Mouse (Mus musculus): Measurements from ENCODE around the gene Prodh2. TPM values are rescaled to one million over a fixed set of nuclear protein-coding genes. Genes with fewer than 3 reads are reported as not detected.

Prodh2 gene
- not detected in 2 replicates for polyA plus RNA-seq (2016; fragmentation: Nextera tagmentation; extraction: Ambion mirVana)

DNA sequence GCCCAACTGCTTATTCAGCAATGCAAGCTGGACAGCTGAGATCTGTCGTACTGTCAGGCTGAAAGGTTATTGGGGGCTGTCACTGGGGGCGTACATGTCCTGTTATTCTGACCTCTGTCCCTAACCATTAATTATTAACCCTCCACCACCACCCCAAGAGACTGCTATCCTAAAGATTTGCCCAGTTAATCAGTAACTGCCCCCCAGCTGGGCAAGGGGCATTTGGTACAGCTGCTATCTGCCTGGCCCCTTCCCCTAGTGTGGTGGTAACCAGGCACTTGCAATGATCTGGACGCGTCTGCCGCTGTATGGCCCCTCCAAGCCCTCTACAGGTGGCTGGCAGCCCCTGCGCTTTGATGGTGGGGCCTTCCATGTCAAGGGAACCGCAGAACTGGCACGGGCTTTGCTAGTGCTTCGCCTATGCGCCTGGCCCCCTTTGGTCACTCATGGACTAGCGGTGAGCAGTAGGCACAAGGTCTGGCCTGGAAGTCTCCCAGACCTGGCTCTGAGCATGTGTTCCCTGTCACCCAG, at the start of gene Prodh2:
Gene Prodh2, plus strand, starts transcription at position 222 of the 531 bp plus-strand sequence.
- H3K27ac ChIP-seq, result no peak within 1 kb of the TSS
- 65% methylated on average over 11 of the region's 11 CpGs for WGBS
- no peaks in the 10 kb centered on the region for H3K36me3 ChIP-seq
- peaks cover 30% of the 10 kb centered on the region for H3K27me3 ChIP-seq
- H3K4me1 ChIP-seq (replicated peaks), result no peaks in the 10 kb centered on the region
- H3K4me2 ChIP-seq, result no peak within 1 kb of the TSS
- no peak for ATAC-seq (ENCODE audit: insufficient number of reproducible peaks, insufficient read depth, low FRiP score, low TSS enrichment, low read depth)
- no peak within 1 kb of the TSS for H3K4me3 ChIP-seq (replicated peaks)
- H3K9ac ChIP-seq (replicated peaks), result no peak within 1 kb of the TSS
- H3K9me3 ChIP-seq, result no peaks in the 10 kb centered on the region

DNA sequence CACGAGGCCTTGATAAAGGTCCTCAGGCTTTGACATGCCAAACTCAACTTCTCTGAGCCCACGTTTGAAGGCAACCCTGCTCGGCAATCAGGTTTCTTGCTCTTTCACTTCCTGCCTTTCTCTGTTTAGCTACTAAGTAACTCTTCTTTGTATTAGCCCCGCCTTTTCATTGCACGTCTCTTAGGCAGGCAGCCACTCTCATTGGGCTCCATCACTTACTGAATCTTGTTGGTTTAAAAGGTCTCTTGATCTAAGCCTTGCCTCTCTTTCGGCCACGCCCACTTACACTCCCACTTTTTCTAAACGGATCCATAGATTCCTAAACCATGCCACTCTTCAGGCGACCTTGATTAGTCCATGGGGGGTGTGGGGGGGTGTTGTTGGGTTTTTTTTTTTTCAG, 49.7 kb upstream of the Prodh2 start:
- WGBS, result 22% methylated on average over 9 of the region's 9 CpGs
- Histone ChIP-seq H3K9ac (replicated peaks) (no peak overlapping the region), H3K36me3 (peaks cover 18% of the 10 kb centered on the region), H3K4me1 (replicated peaks) (peaks cover 10% of the 10 kb centered on the region), H3K4me2 (peak overlapping the region; percentile 80), H3K27ac (no peak overlapping the region), H3K9me3 (0 out of 2 replicates have a peak, but pooled peaks cover 8% of the 10 kb centered on the region), H3K27me3 (peaks cover 75% of the 10 kb centered on the region), H3K4me3 (replicated peaks) (no peak overlapping the region)
- no peak for ATAC-seq (ENCODE audit: insufficient number of reproducible peaks, insufficient read depth, low FRiP score, low TSS enrichment, low read depth)

DNA sequence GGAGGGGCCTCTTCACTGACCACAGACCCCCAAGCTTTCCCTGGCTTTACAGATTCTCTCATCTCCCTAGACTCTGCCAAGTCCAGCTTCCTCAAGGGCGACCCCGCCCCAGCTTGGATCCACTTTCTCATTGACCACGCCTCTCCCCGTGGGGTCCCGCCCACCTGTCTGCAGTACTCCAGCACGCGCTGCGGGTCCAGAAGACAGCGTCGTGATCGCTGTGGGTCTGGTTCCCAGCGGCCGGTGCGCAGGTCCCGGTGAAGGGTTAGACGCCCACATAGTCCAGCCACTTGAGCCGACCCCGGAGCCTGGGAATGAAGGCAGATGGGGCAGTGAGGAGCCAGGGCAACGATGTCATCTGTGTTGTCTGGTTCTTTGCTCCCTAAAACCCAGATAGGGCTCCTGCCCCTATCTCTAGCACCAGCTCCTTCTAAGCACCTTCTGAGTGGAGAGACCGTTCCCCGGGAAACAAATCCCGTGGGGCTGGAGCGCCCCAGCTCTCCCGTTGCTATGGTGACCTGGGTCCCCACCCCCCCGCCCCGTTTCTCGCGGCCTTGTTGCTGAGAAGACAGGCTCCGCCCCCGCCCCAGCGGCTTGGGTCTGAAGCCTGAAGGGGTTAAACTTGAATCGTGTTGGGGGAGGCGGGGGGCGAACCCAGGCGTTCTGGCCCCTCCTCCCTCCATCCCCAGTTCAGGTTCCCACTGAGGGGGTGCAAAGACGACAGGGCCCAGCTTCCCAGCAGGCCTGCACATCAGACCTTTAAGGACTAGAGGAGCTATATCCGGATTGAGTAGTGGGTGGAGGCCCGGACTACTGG, 49.1 kb upstream of the Prodh2 start:
- peak overlapping the region; percentile 80 for H3K4me2 ChIP-seq
- H3K4me1 ChIP-seq (replicated peaks), result peaks cover 10% of the 10 kb centered on the region
- WGBS, result under 1% methylated on average over 38 of the region's 38 CpGs
- peak overlapping the region; percentile 71 for H3K9ac ChIP-seq (replicated peaks)
- H3K36me3 ChIP-seq, result peaks cover 18% of the 10 kb centered on the region
- H3K9me3 ChIP-seq, result 0 out of 2 replicates have a peak, but pooled peaks cover 8% of the 10 kb centered on the region
- no peak overlapping the region for H3K27ac ChIP-seq
- H3K4me3 ChIP-seq (replicated peaks), result peak overlapping the region; percentile 73
- ATAC-seq (ENCODE audit: insufficient number of reproducible peaks, insufficient read depth, low FRiP score, low TSS enrichment, low read depth), result peak; percentile 10; the same call in 1 of the 2 replicates
- H3K27me3 ChIP-seq, result peaks cover 79% of the 10 kb centered on the region

DNA sequence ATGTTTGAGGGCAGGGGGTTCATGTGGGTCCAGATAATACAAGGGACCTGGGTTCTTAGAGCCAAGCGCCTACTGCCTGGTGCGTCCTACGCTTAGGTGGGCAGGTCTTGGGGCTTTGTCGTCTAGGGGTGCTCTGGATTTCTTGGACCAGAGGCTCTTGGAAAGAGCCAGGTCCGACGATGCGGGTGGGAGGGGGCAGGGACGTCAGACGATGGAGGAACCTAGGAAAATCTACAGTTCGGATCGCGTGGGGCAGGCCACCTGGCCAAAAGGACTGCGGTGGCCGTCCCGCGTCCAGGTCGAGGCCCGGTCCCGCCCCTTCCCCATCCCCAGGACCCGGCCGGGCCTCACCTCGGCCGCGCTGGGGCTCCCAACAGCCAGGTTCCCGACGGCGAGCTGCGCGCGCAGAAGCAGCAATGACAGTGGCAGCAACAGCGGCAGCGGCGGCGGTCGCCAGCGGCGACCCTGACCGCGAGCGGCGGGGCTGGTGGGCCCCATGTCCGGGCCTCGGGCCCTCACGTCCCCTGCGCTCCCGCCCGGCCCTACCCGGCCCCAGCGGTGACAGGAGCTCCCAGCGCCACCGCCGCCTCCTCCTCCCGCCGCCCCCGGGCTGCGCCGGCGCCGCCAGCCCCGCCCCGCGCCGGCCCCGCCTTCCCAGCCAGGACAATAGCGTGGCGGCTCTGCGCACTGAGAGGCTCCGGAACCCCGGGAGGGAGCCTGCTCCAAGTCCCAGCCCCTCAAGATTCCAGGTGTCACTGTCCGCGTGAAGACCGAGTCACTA, 48.3 kb upstream of the Prodh2 start, which contains the start of gene Aplp1:
Gene Aplp1, minus strand, starts transcription at position 565 of the 781 bp plus-strand sequence.
- 0 out of 2 replicates have a peak, but pooled peaks cover 8% of the 10 kb centered on the region for H3K9me3 ChIP-seq
- H3K27me3 ChIP-seq, result peaks cover 79% of the 10 kb centered on the region

DNA sequence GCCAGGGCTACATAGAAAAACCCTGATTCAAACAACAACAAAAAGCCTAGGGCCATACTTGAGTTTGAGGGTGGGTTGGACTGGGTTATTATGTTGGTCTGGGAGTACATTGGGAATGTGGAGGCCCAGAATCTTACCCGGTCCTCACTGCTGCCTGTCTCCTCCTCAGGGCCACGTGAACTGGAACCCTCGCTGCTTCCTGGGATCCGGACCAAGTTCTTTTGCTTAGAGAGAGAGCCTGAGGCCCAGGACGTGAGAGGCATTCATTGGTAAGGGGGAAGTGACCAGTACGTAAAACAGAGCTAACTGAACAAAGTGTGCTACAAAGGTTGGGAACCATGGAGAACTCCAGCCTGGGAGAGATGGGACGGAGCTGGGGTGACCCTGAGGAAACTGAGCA, 43.2 kb upstream of the Prodh2 start:
- Histone ChIP-seq H3K27ac (no peak overlapping the region), H3K4me3 (replicated peaks) (no peak overlapping the region), H3K9ac (replicated peaks) (no peak overlapping the region), H3K4me1 (replicated peaks) (no peaks in the 10 kb centered on the region), H3K36me3 (no peaks in the 10 kb centered on the region), H3K4me2 (no peak overlapping the region), H3K9me3 (0 out of 2 replicates have a peak, but pooled peaks cover 8% of the 10 kb centered on the region), H3K27me3 (peaks cover 85% of the 10 kb centered on the region)
- WGBS, result 65% methylated on average over 7 of the region's 7 CpGs
- ATAC-seq (ENCODE audit: insufficient number of reproducible peaks, insufficient read depth, low FRiP score, low TSS enrichment, low read depth), result no peak

More for the DNA sequence above, 48.3 kb upstream of the Prodh2 start, which contains the start of gene Aplp1:
- H3K36me3 ChIP-seq, result peaks cover 11% of the 10 kb centered on the region
- under 1% methylated on average over 50 of the region's 72 CpGs for WGBS
- peak within 1 kb of the TSS; percentile 80 for H3K4me2 ChIP-seq
- 0 out of 2 replicates have a peak within 1 kb of the TSS, but pooled peaks have one; percentile 4 for H3K27ac ChIP-seq
- ATAC-seq (ENCODE audit: insufficient number of reproducible peaks, insufficient read depth, low FRiP score, low TSS enrichment, low read depth), result peak; percentile 76; the same call in 1 of the 2 replicates
- H3K4me1 ChIP-seq (replicated peaks), result peaks cover 10% of the 10 kb centered on the region
- H3K4me3 ChIP-seq (replicated peaks), result peak within 1 kb of the TSS; percentile 73
- peak within 1 kb of the TSS; percentile 71 for H3K9ac ChIP-seq (replicated peaks)

DNA sequence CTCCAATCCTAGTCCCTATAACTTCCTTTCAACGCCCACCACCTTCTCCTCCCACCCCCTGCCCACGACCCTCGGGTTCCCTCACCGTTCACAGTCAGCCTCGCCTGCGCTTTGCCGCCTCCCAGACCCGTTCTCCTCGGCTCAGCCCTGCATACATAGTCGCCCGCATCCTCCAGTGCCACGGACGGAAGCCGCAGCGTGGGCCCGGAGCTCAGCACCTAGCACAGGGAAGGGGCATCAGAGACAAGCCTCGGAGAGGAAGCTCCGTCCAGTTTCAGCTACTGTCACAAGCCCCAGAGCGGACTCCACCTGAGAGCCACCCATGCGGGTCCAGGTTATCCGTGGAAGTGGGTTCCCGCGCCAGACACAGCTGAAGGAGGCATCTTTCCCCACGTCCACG, 40.1 kb upstream of the Prodh2 start:
- H3K9ac ChIP-seq (replicated peaks), result no peak overlapping the region
- 15% methylated on average over 25 of the region's 25 CpGs for WGBS
- H3K4me2 ChIP-seq, result no peak overlapping the region
- peaks cover 14% of the 10 kb centered on the region for H3K4me1 ChIP-seq (replicated peaks)
- H3K27ac ChIP-seq, result no peak overlapping the region
- H3K9me3 ChIP-seq, result no peaks in the 10 kb centered on the region; the same call in 1 of the 2 replicates
- peaks cover 92% of the 10 kb centered on the region for H3K27me3 ChIP-seq
- no peaks in the 10 kb centered on the region for H3K36me3 ChIP-seq
- H3K4me3 ChIP-seq (replicated peaks), result no peak overlapping the region
- no peak for ATAC-seq (ENCODE audit: insufficient number of reproducible peaks, insufficient read depth, low FRiP score, low TSS enrichment, low read depth)

DNA sequence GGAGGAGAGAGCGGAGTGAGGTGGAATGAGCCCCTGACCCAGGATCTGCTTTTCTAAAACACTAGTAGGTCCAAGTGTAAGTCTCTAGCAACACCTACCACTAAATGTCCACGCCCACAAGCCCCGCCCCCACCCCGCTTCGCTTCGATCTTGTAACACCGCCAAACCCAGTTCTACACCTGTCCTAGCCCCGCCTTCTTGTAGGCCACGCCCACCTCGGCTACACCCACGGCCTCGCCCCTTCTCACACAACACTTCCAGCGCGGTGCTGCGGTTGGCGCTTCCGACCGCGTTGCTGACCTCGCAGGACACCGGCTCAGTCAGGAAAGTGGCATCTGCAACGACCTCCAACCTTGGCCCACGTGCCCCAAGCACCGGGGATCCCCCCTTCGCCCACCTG, 39.7 kb upstream of the Prodh2 start:
- no peak for ATAC-seq (ENCODE audit: insufficient number of reproducible peaks, insufficient read depth, low FRiP score, low TSS enrichment, low read depth)
- H3K4me3 ChIP-seq (replicated peaks), result no peak overlapping the region
- no peaks in the 10 kb centered on the region; the same call in 1 of the 2 replicates for H3K9me3 ChIP-seq
- no peak overlapping the region for H3K4me2 ChIP-seq
- no peak overlapping the region for H3K9ac ChIP-seq (replicated peaks)
- H3K36me3 ChIP-seq, result no peaks in the 10 kb centered on the region
- peaks cover 93% of the 10 kb centered on the region for H3K27me3 ChIP-seq
- H3K4me1 ChIP-seq (replicated peaks), result peaks cover 14% of the 10 kb centered on the region
- H3K27ac ChIP-seq, result no peak overlapping the region
- WGBS, result 2% methylated on average over 25 of the region's 25 CpGs

DNA sequence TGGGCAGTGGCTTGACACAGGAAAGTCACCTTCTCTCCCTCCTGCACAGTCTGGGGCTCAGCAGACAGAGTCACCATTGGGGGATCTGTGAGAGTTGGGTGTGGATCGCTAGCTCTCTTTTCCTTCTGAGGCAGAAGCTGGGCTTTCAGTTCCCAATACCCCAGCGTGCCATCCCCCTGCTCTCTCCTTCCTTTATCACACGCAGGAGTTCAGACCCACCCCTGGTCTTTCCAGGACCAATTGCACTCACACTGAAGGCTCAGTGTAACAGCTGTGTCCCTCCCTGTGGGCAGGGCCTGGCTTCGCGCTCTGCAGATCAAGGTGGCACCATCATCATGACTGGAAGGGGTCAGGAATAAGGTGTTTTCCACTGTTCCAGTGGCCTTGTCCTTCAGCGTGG, 39.2 kb upstream of the Prodh2 start:
- no peak overlapping the region for H3K4me3 ChIP-seq (replicated peaks)
- peaks cover 14% of the 10 kb centered on the region for H3K4me1 ChIP-seq (replicated peaks)
- no peak for ATAC-seq (ENCODE audit: insufficient number of reproducible peaks, insufficient read depth, low FRiP score, low TSS enrichment, low read depth)

DNA sequence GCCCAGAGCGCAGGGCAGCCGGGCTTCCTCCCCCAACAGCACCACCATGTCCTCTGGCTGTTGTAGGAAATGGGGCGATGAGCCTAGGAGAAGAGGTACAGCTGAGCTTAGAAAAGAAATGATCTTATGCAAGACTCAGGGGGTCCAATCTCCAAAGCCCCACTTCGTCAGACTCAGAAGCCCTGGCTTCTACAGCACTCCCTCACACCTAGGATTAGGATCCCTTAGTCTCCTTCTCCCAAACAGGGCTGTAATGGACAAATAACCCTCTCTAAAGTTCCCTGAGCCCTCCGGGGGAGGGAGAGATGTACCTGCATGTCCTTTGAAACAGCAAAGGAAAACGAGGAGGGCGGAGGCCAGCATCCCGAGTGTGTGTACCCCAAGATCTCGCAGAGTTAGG, 36.9 kb upstream of the Prodh2 start:
- Histone ChIP-seq H3K4me1 (replicated peaks) (peaks cover 14% of the 10 kb centered on the region), H3K36me3 (no peaks in the 10 kb centered on the region), H3K9me3 (no peaks in the 10 kb centered on the region; the same call in 1 of the 2 replicates), H3K4me3 (replicated peaks) (peak overlapping the region; percentile 22; the same call in 1 of the 2 replicates), H3K27me3 (peaks cover 98% of the 10 kb centered on the region), H3K27ac (no peak overlapping the region), H3K9ac (replicated peaks) (no peak overlapping the region), H3K4me2 (peak overlapping the region; percentile 36; the same call in 1 of the 2 replicates)
- ATAC-seq (ENCODE audit: insufficient number of reproducible peaks, insufficient read depth, low FRiP score, low TSS enrichment, low read depth), result no peak
- WGBS, result 2% methylated on average over 9 of the region's 9 CpGs

More for the DNA sequence above, 39.2 kb upstream of the Prodh2 start:
- H3K9ac ChIP-seq (replicated peaks), result no peak overlapping the region
- no peaks in the 10 kb centered on the region for H3K36me3 ChIP-seq
- WGBS, result 10% methylated on average over 6 of the region's 6 CpGs
- H3K9me3 ChIP-seq, result no peaks in the 10 kb centered on the region; the same call in 1 of the 2 replicates
- peaks cover 94% of the 10 kb centered on the region for H3K27me3 ChIP-seq
- H3K27ac ChIP-seq, result no peak overlapping the region
- H3K4me2 ChIP-seq, result no peak overlapping the region

DNA sequence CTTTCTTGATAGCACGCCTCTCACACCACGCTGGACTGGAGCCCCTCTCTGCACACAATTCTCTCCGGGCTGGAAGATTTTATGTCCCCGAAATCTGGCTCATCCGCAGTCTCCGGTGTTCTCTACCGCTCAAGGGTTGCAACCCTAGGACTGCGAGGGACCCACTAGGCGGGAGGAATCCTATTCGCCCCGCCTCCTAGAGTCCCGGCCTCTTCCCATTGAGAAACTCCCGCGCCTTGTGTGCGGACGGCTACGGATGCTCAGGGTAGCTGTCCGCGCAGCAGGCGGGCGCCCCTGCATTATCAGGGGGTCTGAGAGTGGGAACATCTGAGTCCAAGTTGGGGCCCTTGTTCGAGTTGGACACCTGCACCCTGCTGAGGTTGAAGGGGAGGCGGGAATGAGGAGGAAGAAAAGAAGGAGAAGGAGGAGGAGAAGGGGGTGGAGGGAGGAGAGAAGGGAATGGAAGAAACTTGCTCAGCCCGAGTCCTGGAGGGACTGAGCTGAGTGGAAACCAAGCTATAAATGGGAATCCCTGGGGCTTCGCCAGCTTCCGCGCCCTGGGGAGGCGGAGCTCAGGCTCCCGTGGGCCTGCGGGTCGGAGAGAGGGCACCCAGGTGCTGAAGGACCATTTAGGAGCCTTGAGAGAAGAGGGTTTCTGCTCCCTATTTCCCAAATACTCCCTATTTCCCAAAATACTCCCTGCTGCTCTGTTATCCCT, 36.4 kb upstream of the Prodh2 start:
- no peak overlapping the region for H3K9ac ChIP-seq (replicated peaks)
- 0 out of 2 replicates have a peak, but pooled peaks have one; percentile 22 for ATAC-seq (ENCODE audit: insufficient number of reproducible peaks, insufficient read depth, low FRiP score, low TSS enrichment, low read depth)
- under 1% methylated on average over 31 of the region's 31 CpGs for WGBS

More for the DNA sequence above, 36.4 kb upstream of the Prodh2 start:
- H3K27ac ChIP-seq, result no peak overlapping the region
- H3K4me3 ChIP-seq (replicated peaks), result peak overlapping the region; percentile 22; the same call in 1 of the 2 replicates
- H3K4me2 ChIP-seq, result peak overlapping the region; percentile 36
- H3K36me3 ChIP-seq, result no peaks in the 10 kb centered on the region
- no peaks in the 10 kb centered on the region; the same call in 1 of the 2 replicates for H3K9me3 ChIP-seq
- H3K4me1 ChIP-seq (replicated peaks), result peaks cover 14% of the 10 kb centered on the region
- H3K27me3 ChIP-seq, result peaks cover 97% of the 10 kb centered on the region
